Mouse (Mus musculus) spleen, postnatal 0 days (tissue): ENCODE data around the gene Hrc. TPM values are rescaled to one million over a fixed set of nuclear protein-coding genes. Genes with fewer than 3 reads are reported as not detected.

Experiments
- polyA plus RNA-seq: library from polyadenylated mRNA; unstranded; fragments of >200 nt; fragmentation: Nextera tagmentation; extraction: Ambion mirVana; gene quantifications from 2 replicates; pipeline ENCODE4 v1.2.1, GENCODE M21; 2015

Hrc gene
- 0.06 and 0.12 TPM in 2 replicates for polyA plus RNA-seq

DNA sequence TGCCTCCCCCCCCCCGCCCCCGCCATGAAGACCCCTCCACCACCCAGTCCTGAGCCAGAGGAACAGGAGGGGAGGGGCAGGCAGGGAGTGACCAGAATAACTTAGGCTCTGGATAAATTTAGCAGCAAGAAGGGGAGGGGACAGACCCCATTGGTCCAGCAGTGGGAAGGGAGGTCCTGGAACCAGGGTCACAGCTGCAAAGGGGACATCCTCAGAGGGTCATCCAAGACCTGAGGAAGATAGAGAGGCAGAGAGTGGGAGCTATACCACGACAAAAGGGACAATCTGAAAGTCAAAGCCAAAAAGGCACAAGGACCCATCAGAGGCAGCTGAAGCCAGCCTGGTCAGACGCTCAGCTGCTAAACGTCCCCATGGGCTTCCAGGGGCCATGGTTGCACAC lies at the start of gene Hrc:
Hrc (plus strand) TSS at position 235 of the 400 bp plus-strand sequence.

DNA sequence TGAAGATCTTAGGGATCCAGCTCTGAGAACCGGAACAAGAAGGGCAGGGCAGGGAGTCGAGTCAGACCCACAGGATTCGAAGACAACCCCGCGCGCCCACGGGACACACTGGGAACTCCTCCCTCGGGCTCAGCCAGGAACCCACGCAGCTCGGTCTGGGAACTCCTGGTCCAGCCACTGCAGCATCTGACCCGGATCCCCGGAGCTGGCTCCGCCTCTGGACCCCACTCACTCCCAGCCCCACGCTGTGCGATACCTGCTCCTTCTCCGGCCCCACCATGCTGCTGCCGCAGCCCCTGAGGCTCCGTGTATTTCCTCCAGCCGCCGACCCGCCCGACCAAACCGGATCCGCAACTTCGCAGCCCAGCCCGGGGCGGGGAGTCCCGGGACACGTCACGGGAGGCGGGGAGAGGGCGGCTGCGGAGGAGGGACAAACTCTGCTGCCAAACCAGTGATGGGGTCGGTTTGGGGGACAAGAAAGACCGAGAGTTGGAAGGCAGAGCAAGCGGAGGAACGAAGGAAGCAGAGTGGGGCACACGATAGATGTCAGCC lies 1.6 kb upstream of the Hrc start, which contains the start of gene Trpm4:
Trpm4 (minus strand) TSS at position 350 of the 552 bp plus-strand sequence.

DNA sequence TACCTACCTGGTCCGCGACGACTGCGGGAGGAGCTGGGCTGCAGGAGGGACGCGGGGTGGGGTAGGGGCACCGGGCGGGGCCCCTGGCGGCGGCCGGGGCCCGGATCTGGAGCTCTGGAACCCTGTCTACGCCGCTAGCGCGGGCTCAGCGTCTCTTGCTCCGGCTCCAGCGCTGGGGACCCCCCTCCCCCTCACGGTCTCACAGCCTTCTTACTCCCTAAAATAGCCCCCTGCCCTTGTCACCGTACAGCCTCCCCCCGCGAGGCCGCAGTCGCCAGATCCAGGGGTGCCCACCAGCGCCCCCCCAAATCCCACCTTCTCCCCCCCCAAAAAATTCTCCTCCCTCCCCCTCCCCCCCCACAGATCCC lies 31.5 kb downstream of the Hrc start, which contains the start of gene Ppfia3:
Ppfia3 (minus strand) TSS at position 368 of the 368 bp plus-strand sequence.

DNA sequence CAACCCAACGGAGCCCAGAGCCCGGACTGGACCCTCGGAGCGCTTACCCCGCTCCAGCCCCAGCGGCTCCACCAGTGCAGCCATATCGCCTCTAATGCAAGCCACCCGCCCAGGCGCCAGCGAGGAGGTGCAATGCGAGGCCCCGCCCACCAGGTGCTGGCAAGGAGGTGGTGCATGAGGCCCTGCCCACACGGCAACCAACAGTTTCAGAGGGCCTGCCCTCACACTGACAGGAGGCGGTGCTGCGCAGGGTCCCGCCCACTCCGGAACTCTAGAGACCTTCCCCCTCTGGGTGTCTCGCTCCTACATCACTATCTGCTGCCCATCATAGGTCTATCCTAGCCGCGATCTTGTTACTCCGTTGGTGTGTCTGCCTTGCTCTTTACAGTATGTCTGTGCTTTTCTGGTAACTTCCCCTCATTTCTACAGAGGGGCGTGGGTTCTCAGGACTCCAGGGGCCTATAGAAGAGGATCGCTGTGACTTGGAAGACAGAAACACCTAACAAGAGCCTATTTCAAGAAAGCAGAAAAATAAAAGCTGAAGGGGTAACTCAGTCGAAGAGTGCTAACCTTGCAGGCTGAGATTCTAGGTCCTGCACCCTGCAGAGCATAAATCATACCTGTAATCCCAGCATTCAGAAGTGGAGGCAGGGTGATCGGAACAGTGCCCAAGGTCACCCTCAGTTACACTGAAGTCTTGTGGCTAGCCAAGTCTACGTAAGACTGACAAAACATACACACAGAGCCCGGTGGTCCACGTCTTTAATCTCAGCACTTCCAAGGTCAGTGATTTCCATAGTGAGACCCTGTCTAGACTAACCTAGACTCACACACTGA lies 35.6 kb downstream of the Hrc start, which contains the start of gene Lin7b:
Lin7b (minus strand) TSS at position 109 of the 837 bp plus-strand sequence.

Other genes starting within 250 kb of the Hrc start
- gene Rcn3, start 243.1 kb upstream of the Hrc start, polyA plus RNA-seq, result 80.3 and 93.9 TPM in 2 replicates
- 59.4 and 86.0 TPM in 2 replicates for gene Fcgrt, start 231.4 kb upstream of the Hrc start, polyA plus RNA-seq
- gene Rps11, start 210.9 kb upstream of the Hrc start, polyA plus RNA-seq, result 1,257 and 1,307 TPM in 2 replicates
- gene Rpl13a, start 206.5 kb upstream of the Hrc start, polyA plus RNA-seq, result 1,601 and 1,631 TPM in 2 replicates
- gene Gm45713, start 199.1 kb upstream of the Hrc start, polyA plus RNA-seq, result 0.35 and 0.44 TPM in 2 replicates
- 7.2 and 9.3 TPM in 2 replicates for gene Flt3l, start 198.9 kb upstream of the Hrc start, polyA plus RNA-seq
- 45.1 and 48.9 TPM in 2 replicates for gene Pih1d1, start 181.0 kb upstream of the Hrc start, polyA plus RNA-seq
- gene Aldh16a1, start 180.7 kb upstream of the Hrc start, polyA plus RNA-seq, result 29.7 and 31.2 TPM in 2 replicates
- not detected in 2 replicates for gene Slc17a7, start 171.3 kb upstream of the Hrc start, polyA plus RNA-seq
- gene Gfy, start 155.7 kb upstream of the Hrc start, polyA plus RNA-seq, result not detected in 2 replicates
- not detected in 2 replicates for gene Pth2, start 154.3 kb upstream of the Hrc start, polyA plus RNA-seq
- 0.12 and 0.29 TPM in 2 replicates for gene Ccdc155, start 130.4 kb upstream of the Hrc start, polyA plus RNA-seq
- gene Dkkl1, start 123.1 kb upstream of the Hrc start, polyA plus RNA-seq, result 7.5 and 8.4 TPM in 2 replicates
- 14.5 and 20.8 TPM in 2 replicates for gene Tead2, start 119.5 kb upstream of the Hrc start, polyA plus RNA-seq
- 71.1 and 87.7 TPM in 2 replicates for gene Cd37, start 96.2 kb upstream of the Hrc start, polyA plus RNA-seq
- 0.10 TPM in 1 of 2 replicates, not detected in the other for gene Slc6a16, start 94.2 kb upstream of the Hrc start, polyA plus RNA-seq
- gene Slc6a21, start 57.8 kb upstream of the Hrc start, polyA plus RNA-seq, result not detected in 2 replicates
- 2.9 and 4.7 TPM in 2 replicates for gene Trpm4, start 1.5 kb upstream of the Hrc start, polyA plus RNA-seq
- 0.35 and 0.65 TPM in 2 replicates for gene Ppfia3, start 31.7 kb downstream of the Hrc start, polyA plus RNA-seq
- 0.41 TPM in 1 of 2 replicates, not detected in the other for gene Lin7b, start 35.3 kb downstream of the Hrc start, polyA plus RNA-seq
- 126 and 132 TPM in 2 replicates for gene Snrnp70, start 60.5 kb downstream of the Hrc start, polyA plus RNA-seq
- gene Kcna7, start 70.4 kb downstream of the Hrc start, polyA plus RNA-seq, result 0.05 and 0.06 TPM in 2 replicates
- gene Ntf5, start 78.4 kb downstream of the Hrc start, polyA plus RNA-seq, result 1.1 and 1.4 TPM in 2 replicates
- not detected in 2 replicates for gene Lhb, start 85.5 kb downstream of the Hrc start, polyA plus RNA-seq
- 5.7 and 6.9 TPM in 2 replicates for gene Gys1, start 99.6 kb downstream of the Hrc start, polyA plus RNA-seq
- gene Ruvbl2, start 102.8 kb downstream of the Hrc start, polyA plus RNA-seq, result 97.6 and 107 TPM in 2 replicates
- gene Ftl1, start 124.6 kb downstream of the Hrc start, polyA plus RNA-seq, result 4,601 and 4,690 TPM in 2 replicates
- gene Bax, start 131.6 kb downstream of the Hrc start, polyA plus RNA-seq, result 119 TPM in 2 replicates
- gene Tulp2, start 146.6 kb downstream of the Hrc start, polyA plus RNA-seq, result 0.73 and 0.78 TPM in 2 replicates
- not detected in 2 replicates for gene Gm45808, start 151.5 kb downstream of the Hrc start, polyA plus RNA-seq
- 2.0 and 2.8 TPM in 2 replicates for gene Dhdh, start 153.5 kb downstream of the Hrc start, polyA plus RNA-seq
- 129 and 141 TPM in 2 replicates for gene Nucb1, start 175.1 kb downstream of the Hrc start, polyA plus RNA-seq
- gene Ppp1r15a, start 191.0 kb downstream of the Hrc start, polyA plus RNA-seq, result 173 and 199 TPM in 2 replicates
- gene Plekha4, start 191.0 kb downstream of the Hrc start, polyA plus RNA-seq, result 1.6 and 2.5 TPM in 2 replicates
- 1.5 and 1.7 TPM in 2 replicates for gene Hsd17b14, start 219.6 kb downstream of the Hrc start, polyA plus RNA-seq
- 47.3 and 52.6 TPM in 2 replicates for gene Bcat2, start 234.9 kb downstream of the Hrc start, polyA plus RNA-seq